Mouse (Mus musculus) stomach, embryonic 16.5 days (tissue): ENCODE data around the gene Ppt2. TPM values are rescaled to one million over a fixed set of nuclear protein-coding genes. Genes with fewer than 3 reads are reported as not detected.
A peak's percentile ranks its signal among the peaks of the same experiment; 100 is the strongest.

Experiments
- ATAC-seq: fragments of 200-750 bp; cut with Nextera tagmentation; 2 replicates; pipeline ENCODE4 v1.8.0; 2017; ENCODE audit warnings: moderate number of reproducible peaks, moderate TSS enrichment; ENCODE audit not compliant: insufficient read depth, low FRiP score
- H3K27ac ChIP-seq: fragments of 300-500 bp; sonication (generic); 2 replicates; pipeline ENCODE4 v1.5.1; 2014; ENCODE audit warnings: low read length
- H3K27me3 ChIP-seq: fragments of 300-500 bp; sonication (generic); 2 replicates; pipeline ENCODE4 v1.6.1; 2014; ENCODE audit warnings: low read length, control low read depth, mixed read lengths; ENCODE audit not compliant: control insufficient read depth, insufficient read depth
- H3K36me3 ChIP-seq: fragments of 300-500 bp; sonication (generic); 2 replicates; pipeline ENCODE4 v1.6.1; 2014; ENCODE audit warnings: low read length; ENCODE audit not compliant: control insufficient read depth, insufficient read depth
- H3K4me1 ChIP-seq: fragments of 300-500 bp; sonication (generic); 2 replicates; pipeline ENCODE4 v1.6.1; 2014; ENCODE audit warnings: low read length, control low read depth, mixed read lengths; ENCODE audit not compliant: control insufficient read depth, insufficient read depth
- H3K4me2 ChIP-seq: fragments of 300-500 bp; sonication (generic); 2 replicates; pipeline ENCODE4 v1.6.1; 2014; ENCODE audit warnings: low read depth, low read length, mixed read lengths
- H3K4me3 ChIP-seq: fragments of 300-500 bp; sonication (generic); replicated peaks from 2 replicates; pipeline ENCODE4 v1.5.1; 2014; ENCODE audit warnings: mild to moderate bottlenecking, low read length
- H3K9ac ChIP-seq: fragments of 300-500 bp; sonication (generic); 2 replicates; pipeline ENCODE4 v1.6.1; 2014; ENCODE audit warnings: low read length
- H3K9me3 ChIP-seq: fragments of 300-500 bp; sonication (generic); replicated peaks from 2 replicates; pipeline ENCODE4 v1.6.1; 2016; ENCODE audit warnings: low read length, control low read depth; ENCODE audit not compliant: control insufficient read depth
- whole genome bisulfite sequencing: fragments of 180-500 bp; shearing (Covaris S2); extraction: QIAGEN DNeasy Blood & Tissue Kit; methylation state at CpG from one replicate; pipeline ENCODE4 v1.1.7; 2014; 5-methylcytosine and 5-hydroxymethylcytosine counted together
- polyA plus RNA-seq: library from polyadenylated mRNA; unstranded; fragments of >200 nt; fragmentation: Nextera tagmentation; extraction: Ambion mirVana; gene quantifications from 2 replicates; pipeline ENCODE4 v1.2.1, GENCODE M21; 2015

Gene Ppt2
- polyA plus RNA-seq, 1 experiment from 2014 or later: 25.2 TPM

DNA sequence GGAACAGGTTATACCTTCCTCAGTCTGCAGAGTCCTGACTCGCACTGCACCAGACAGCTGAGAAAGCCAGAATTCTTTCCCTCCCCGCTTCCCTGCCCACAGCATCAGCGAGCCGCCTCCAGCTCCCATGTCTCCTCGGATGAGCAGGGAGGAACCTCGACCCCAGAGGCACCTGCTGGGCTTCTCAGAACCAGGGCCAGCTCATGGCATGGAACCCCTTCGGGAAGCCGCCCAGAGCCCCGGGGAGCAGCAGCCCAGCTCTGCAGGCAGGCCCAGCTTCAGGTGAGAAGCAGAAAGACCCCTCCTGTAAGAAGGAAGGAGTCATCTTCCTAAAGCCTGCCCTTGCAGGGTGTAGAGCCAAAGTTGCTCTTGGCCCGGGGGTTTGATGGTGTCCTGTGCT, 24.2 kb upstream of the Ppt2 start:
- Histone ChIP-seq H3K4me1 (peaks cover 34% of the 10 kb centered on the region), H3K9me3 (no peaks in the 10 kb centered on the region), H3K27me3 (no peaks in the 10 kb centered on the region), H3K27ac (no peak overlapping the region), H3K9ac (no peak overlapping the region), H3K4me2 (no peak overlapping the region), H3K4me3 (no peak overlapping the region), H3K36me3 (peaks cover 21% of the 10 kb centered on the region; the same call in 1 of the 2 replicates)
- WGBS: 91% methylated on average over 10 of the region's 10 CpGs
- no peak for ATAC-seq

- H3K27ac ChIP-seq: no peak overlapping the region
- H3K9me3 ChIP-seq: no peaks in the 10 kb centered on the region
- H3K27me3 ChIP-seq: no peaks in the 10 kb centered on the region
- no peak overlapping the region for H3K9ac ChIP-seq
- H3K4me2 ChIP-seq: no peak overlapping the region
- H3K4me1 ChIP-seq: peaks cover 31% of the 10 kb centered on the region
- 48% methylated on average over 19 of the region's 19 CpGs for WGBS
- peaks cover 21% of the 10 kb centered on the region; the same call in 1 of the 2 replicates for H3K36me3 ChIP-seq
- H3K4me3 ChIP-seq: no peak overlapping the region
- no peak for ATAC-seq
Measured at GRCm38 (mm10) chr17:34651507-34652221, 23.4 kb upstream of the Ppt2 start.

DNA sequence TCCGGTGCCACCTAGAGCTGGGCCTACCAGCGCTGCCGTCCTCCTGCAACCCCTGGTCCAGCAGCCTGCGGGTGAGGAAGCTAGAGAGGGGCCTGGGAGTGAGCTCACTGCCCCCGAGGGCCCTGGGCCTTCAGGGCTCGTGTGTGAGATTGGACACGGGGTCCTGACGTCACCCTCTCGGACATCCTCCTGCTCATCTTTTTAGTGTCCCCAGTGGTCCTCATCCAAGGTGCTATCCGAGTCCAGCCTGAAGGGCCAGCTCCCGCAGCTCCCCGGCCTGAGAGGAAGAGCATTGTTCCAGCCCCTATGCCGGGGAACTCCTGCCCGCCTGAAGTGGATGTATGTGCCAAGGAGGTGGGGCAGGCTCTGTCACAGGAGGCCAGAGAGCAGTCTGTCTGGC, 22.5 kb upstream of the Ppt2 start:
- Histone ChIP-seq H3K36me3 (peaks cover 21% of the 10 kb centered on the region; the same call in 1 of the 2 replicates), H3K4me3 (no peak overlapping the region)

GRCm38 (mm10) chr17:34649106-34649864, 21.0 kb upstream of the Ppt2 start:
- H3K4me1 ChIP-seq: peaks cover 20% of the 10 kb centered on the region
- peaks cover 21% of the 10 kb centered on the region; the same call in 1 of the 2 replicates for H3K36me3 ChIP-seq
- no peak for ATAC-seq
- WGBS: 87% methylated on average over 18 of the region's 18 CpGs
- no peaks in the 10 kb centered on the region for H3K9me3 ChIP-seq
- H3K27ac ChIP-seq: no peak overlapping the region
- no peak overlapping the region for H3K4me3 ChIP-seq
- H3K4me2 ChIP-seq: no peak overlapping the region
- H3K9ac ChIP-seq: peak overlapping the region; percentile 2; the same call in 1 of the 2 replicates
- no peaks in the 10 kb centered on the region for H3K27me3 ChIP-seq

More for the DNA sequence above, 22.5 kb upstream of the Ppt2 start:
- H3K9me3 ChIP-seq: no peaks in the 10 kb centered on the region
- H3K4me2 ChIP-seq: no peak overlapping the region
- H3K4me1 ChIP-seq: peaks cover 25% of the 10 kb centered on the region
- H3K27me3 ChIP-seq: no peaks in the 10 kb centered on the region
- ATAC-seq: no peak
- no peak overlapping the region for H3K27ac ChIP-seq
- WGBS: 95% methylated on average over 14 of the region's 14 CpGs
- H3K9ac ChIP-seq: no peak overlapping the region

DNA sequence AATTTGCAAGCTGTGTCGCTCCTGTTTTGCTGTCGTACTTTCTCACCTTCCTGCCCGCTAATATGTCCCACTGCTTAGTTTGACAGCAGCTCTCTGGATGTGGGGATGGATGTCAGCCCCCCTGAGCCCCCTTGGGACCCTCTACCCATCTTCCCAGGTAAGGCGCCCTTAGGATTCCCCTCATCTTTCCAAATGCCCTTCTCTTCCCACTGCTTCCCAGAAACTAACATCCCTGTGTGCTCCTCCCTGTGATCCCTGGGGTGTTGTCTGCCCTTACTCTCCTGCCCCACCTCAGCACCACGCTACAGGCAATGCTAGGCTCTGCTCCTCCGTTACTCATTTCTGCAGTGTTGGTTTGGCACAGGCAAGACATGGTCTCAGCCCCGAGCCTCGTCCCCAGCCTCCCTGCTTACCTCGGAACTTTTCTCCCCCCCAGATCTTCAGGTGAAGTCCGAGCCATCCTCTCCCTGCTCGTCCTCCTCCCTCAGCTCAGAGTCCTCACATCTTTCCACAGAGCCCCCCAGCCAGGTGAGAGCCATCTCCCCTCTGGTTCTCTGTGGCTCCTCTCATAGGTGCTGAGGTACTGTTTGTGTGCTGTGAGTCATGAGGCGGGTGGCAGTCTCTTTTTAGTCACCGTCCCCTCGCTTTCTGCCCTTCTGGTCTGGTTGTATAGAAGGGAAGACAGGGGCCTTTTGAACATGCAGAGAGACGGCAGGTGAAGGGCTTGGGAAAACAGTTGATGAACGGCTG, 20.0 kb upstream of the Ppt2 start:
- 83% methylated on average over 16 of the region's 16 CpGs for WGBS
- Histone ChIP-seq H3K27ac (no peak overlapping the region), H3K27me3 (no peaks in the 10 kb centered on the region), H3K9me3 (no peaks in the 10 kb centered on the region), H3K4me1 (peaks cover 18% of the 10 kb centered on the region), H3K4me3 (peak overlapping the region; percentile 99), H3K4me2 (peak overlapping the region; percentile 91), H3K9ac (peak overlapping the region; percentile 97; the same call in 1 of the 2 replicates), H3K36me3 (0 out of 2 replicates have a peak, but pooled peaks cover 16% of the 10 kb centered on the region)
- no peak for ATAC-seq

- Histone ChIP-seq H3K27ac (peak within 1 kb of the TSS; percentile 74), H3K4me1 (peaks cover 18% of the 10 kb centered on the region), H3K9me3 (no peaks in the 10 kb centered on the region), H3K27me3 (no peaks in the 10 kb centered on the region), H3K4me2 (peak within 1 kb of the TSS; percentile 91), H3K4me3 (peak within 1 kb of the TSS; percentile 99), H3K36me3 (0 out of 2 replicates have a peak, but pooled peaks cover 16% of the 10 kb centered on the region), H3K9ac (peak within 1 kb of the TSS; percentile 97)
- under 1% methylated on average over 66 of the region's 66 CpGs for WGBS
- peak; percentile 97 for ATAC-seq
Measured at GRCm38 (mm10) chr17:34646906-34647787, 18.8 kb upstream of the Ppt2 start, which contains the start of gene Atf6b. Gene Atf6b (plus strand): TSS chr17:34647146.

- Histone ChIP-seq H3K9ac (no peak overlapping the region), H3K4me1 (peaks cover 23% of the 10 kb centered on the region), H3K36me3 (0 out of 2 replicates have a peak, but pooled peaks cover 10% of the 10 kb centered on the region), H3K9me3 (no peaks in the 10 kb centered on the region), H3K4me3 (no peak overlapping the region), H3K4me2 (no peak overlapping the region; the same call in 1 of the 2 replicates), H3K27me3 (no peaks in the 10 kb centered on the region), H3K27ac (no peak overlapping the region)
- no peak for ATAC-seq
- 84% methylated on average over 30 of the region's 30 CpGs for WGBS
Measured at GRCm38 (mm10) chr17:34645831-34646511, 17.7 kb upstream of the Ppt2 start.
